25 mouse cellular contexts compared by ENCODE assay signal in the genomic region with DNA sequence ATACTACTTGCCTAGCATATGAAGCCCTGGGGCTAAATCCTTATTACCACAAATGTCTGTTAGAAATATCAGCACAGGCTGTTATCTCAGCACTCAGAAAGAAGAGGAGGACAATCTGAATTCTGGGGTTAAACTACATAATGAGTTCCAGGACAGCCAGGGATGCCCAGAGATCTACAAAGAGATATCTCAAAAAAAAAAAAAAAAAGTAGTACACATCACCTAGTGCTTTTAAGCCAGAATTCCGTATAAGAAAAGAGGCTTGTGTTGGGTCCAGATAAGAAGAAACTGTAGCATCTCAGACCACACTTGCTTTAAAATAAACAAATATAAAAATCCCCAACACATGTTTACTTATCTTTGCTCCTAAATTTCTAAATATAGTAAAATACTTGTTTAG. TPM values are rescaled to one million over a fixed set of nuclear protein-coding genes. Genes with fewer than 3 reads are reported as not detected.
A peak's percentile ranks its signal among the peaks of the same experiment; 100 is the strongest.
DNase-seq lines count a peak whose midpoint lies in the region; ATAC-seq and TF ChIP-seq lines count a peak whose summit lies in the region.
"Had no signal": no experiment of that assay in that cellular context is flagged by ENCODE, and none has a peak within 500 bp of the region (broad histone marks: within the 10 kb centered on the region; RNA-seq: fewer than 3 reads in every experiment).

No protein-coding gene starts in this region.

- DNase-seq in 3T3-L1 (ENCODE audit: low read depth, low spot score) (peak; percentile 33), G1E (ENCODE audit: low spot score) (no peak)
- DNase-seq in midbrain, embryonic 10.5 days (ENCODE audit: low spot score) = no peak
- no peak for DNase-seq in gastrocnemius, postnatal 4 days (ENCODE audit: low spot score in 2 of 2)
- DNase-seq: adrenal gland, adult 8-10 months; adrenal gland, postnatal 14 days; adrenal gland, postnatal 36 days; B cell, adult 2 months; cerebellum, adult 11-12 months; cerebellum, adult 2 months; cerebellum, adult 9-10 months; cerebellum, postnatal 10 days; cerebellum, postnatal 25 days had no signal

- H3K27ac ChIP-seq in midbrain, embryonic 10.5 days (replicated peaks) = no peak overlapping the region
- H3K27ac ChIP-seq: embryonic facial prominence, embryonic 10.5 days; embryonic facial prominence, embryonic 12.5 days; forebrain, embryonic 10.5 days had no signal

- no peak for TF ChIP-seq CTCF in G1E (IDR thresholded peaks at IDR 0.05; ENCODE audit: low read depth, low read length)

- ATAC-seq in G1E (ENCODE audit: extremely low read depth, insufficient number of reproducible peaks, low FRiP score, poor library complexity, severe bottlenecking) = peak; percentile 35
- peak; percentile 55 for ATAC-seq in megakaryocyte progenitor cell, adult 5-6 weeks (replicated peaks; ENCODE audit: poor library complexity)
- ATAC-seq in erythroid progenitor cell, adult 5-6 weeks (replicated peaks; ENCODE audit: low FRiP score, poor library complexity, severe bottlenecking) = no peak
- ATAC-seq: activated CD4-positive, CD25-positive, alpha-beta regulatory T cell, adult 4 months; CD4-positive, CD25-positive, alpha-beta regulatory T cell, adult 4 months; forebrain, embryonic 14.5 days; forebrain, embryonic 16.5 days; Patski had no signal

- H3K9me3 ChIP-seq in G1E (replicated peaks) = no peaks in the 10 kb centered on the region
- no peaks in the 10 kb centered on the region for H3K9me3 ChIP-seq in midbrain, embryonic 10.5 days (replicated peaks)
- H3K9me3 ChIP-seq: embryonic facial prominence, embryonic 10.5 days; embryonic facial prominence, embryonic 12.5 days; forebrain, embryonic 10.5 days; forebrain, embryonic 12.5 days had no signal

- peaks cover 90% of the 10 kb centered on the region for H3K36me3 ChIP-seq in G1E (replicated peaks)
- H3K36me3 ChIP-seq in midbrain, embryonic 10.5 days = peaks cover 75% of the 10 kb centered on the region

- no peaks in the 10 kb centered on the region for H3K27me3 ChIP-seq in G1E (ENCODE audit: insufficient read depth, low read length)
- no peaks in the 10 kb centered on the region for H3K27me3 ChIP-seq in midbrain, embryonic 10.5 days (ENCODE audit: low read depth, poor library complexity, severe bottlenecking)
- H3K27me3 ChIP-seq: CH12.LX; embryonic facial prominence, embryonic 12.5 days; forebrain, embryonic 12.5 days; Patski had no signal

- H3K4me1 ChIP-seq in G1E (ENCODE audit: insufficient read depth, low read depth, low read length) = peaks cover 91% of the 10 kb centered on the region
- H3K4me1 ChIP-seq in midbrain, embryonic 10.5 days = peaks cover 3% of the 10 kb centered on the region; the same call in 1 of the 2 replicates

- 94% methylated on average over 1 of the region's 1 CpGs for WGBS in midbrain, embryonic 10.5 days

- no peak overlapping the region for H3K4me3 ChIP-seq in G1E (ENCODE audit: low read depth, low read length)
- no peak overlapping the region for H3K4me3 ChIP-seq in midbrain, embryonic 10.5 days
- H3K4me3 ChIP-seq: embryonic facial prominence, embryonic 10.5 days; embryonic facial prominence, embryonic 12.5 days; forebrain, embryonic 10.5 days; forebrain, embryonic 12.5 days had no signal

RNA-seq across cellular contexts. Expression of a gene that starts 10.2 kb away (rescaled TPM):
- total RNA-seq in G1E (2014; fragmentation: Nextera tagmentation) (96.6 and 138 TPM in 2 replicates), G1E (2017) (146 and 158 TPM in 2 replicates)
- polyA plus RNA-seq in G1E (2012) = 59.5 and 84.7 TPM in 2 replicates
- total RNA-seq in megakaryocyte progenitor cell, adult 5-6 weeks (2015) = 75.6 and 76.8 TPM in 2 replicates
- 153 and 162 TPM in 2 replicates for total RNA-seq in megakaryocyte progenitor cell, adult 5-6 weeks (2017)
- polyA plus RNA-seq in midbrain, embryonic 10.5 days (2016; fragmentation: Nextera tagmentation; extraction: Ambion mirVana) = 382 and 401 TPM in 2 replicates
- total RNA-seq in erythroid progenitor cell, adult 5-6 weeks (2015; ENCODE audit: low replicate concordance) = 114 and 120 TPM in 2 replicates
- 158 and 165 TPM in 2 replicates for total RNA-seq in erythroid progenitor cell, adult 5-6 weeks (2017; ENCODE audit: low replicate concordance)
- total RNA-seq in gastrocnemius, postnatal 4 days (2021) = 100 to 1,000 TPM; 160 to 164 TPM

RNA-seq across cellular contexts. Expression of a gene that starts 35.7 kb away (rescaled TPM):
- total RNA-seq in G1E (2014; fragmentation: Nextera tagmentation) (2.1 and 6.4 TPM in 2 replicates), G1E (2017) (3.2 and 3.8 TPM in 2 replicates)
- polyA plus RNA-seq in G1E (2012) = 18.7 and 22.1 TPM in 2 replicates
- 0.81 and 2.2 TPM in 2 replicates for total RNA-seq in megakaryocyte progenitor cell, adult 5-6 weeks (2015)
- total RNA-seq in megakaryocyte progenitor cell, adult 5-6 weeks (2017) = not detected in 2 replicates
- polyA plus RNA-seq in midbrain, embryonic 10.5 days (2016; fragmentation: Nextera tagmentation; extraction: Ambion mirVana) = 0.43 and 0.96 TPM in 2 replicates
- not detected in 2 replicates for total RNA-seq in erythroid progenitor cell, adult 5-6 weeks (2015; ENCODE audit: low replicate concordance)
- not detected in 2 replicates for total RNA-seq in erythroid progenitor cell, adult 5-6 weeks (2017; ENCODE audit: low replicate concordance)
- total RNA-seq in gastrocnemius, postnatal 4 days (2021) = not detected
- total RNA-seq: CH12.LX had no signal
- polyA plus RNA-seq: activated CD4-positive, CD25-positive, alpha-beta regulatory T cell, adult 4 months; cerebellum, adult 2 months; forebrain, embryonic 16.5 days; Patski had no signal
